Mouse (Mus musculus): ENCODE measurements at regions not wholly inside any gene's neighbourhood (a gene's known extent, or its start where the extent isn't known, plus 50 kb on each side); places are given as distances from the start of the nearest gene placed in this dataset.

DNA sequence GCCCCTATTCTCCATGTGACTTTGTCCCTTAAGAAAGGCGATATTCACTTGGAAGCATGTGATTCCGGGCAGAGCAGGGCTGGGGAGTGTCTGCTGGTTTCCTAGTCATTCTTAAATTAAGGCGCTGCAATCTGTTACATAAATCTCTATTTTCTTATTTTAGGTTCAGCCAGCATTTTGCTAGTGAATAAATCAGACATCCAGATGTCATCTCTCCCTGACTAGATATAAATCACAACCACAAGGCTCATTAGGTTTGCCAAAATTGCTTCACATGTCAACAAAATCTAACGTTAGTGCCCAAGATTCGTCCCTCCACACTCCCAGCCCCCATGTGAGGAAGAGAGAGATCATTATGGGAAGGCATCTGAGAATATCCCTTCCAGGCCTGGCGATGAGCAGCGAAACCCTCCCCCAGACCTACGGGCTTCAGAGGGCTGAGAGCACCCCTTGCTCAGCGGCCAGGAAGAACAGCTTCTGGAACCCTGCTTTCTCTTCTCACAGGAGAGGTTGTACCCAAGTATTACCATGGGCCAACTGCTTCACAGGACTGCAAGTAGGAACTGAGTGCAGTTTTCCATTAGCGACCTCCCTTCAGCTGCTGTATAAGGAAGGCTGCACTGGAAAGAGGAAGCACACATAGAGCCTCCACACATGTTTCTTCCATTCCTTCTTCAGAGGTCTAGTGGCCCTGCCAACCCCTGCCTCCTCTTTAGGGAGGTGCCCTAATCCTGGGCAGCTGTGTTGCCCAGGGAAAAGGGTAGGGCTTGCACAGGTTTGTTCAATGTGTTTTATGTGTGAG is 250.5 kb downstream of the Hivep2 start:
- ATAC-seq (ENCODE audit: low FRiP score) (no peak), DNase-seq (ENCODE audit: low spot score) (no peak)
- no peak for TF ChIP-seq CTCF (IDR thresholded peaks at IDR 0.05)
- Histone ChIP-seq H3K4me1 (ENCODE audit: insufficient read depth, low read length) (no peaks in the 10 kb centered on the region), H3K27me3 (ENCODE audit: insufficient read depth, low read length) (no peaks in the 10 kb centered on the region), H3K4me3 (ENCODE audit: low read depth, low read length) (no peak overlapping the region), H3K9ac (replicated peaks; ENCODE audit: low read length, poor library complexity, severe bottlenecking) (no peak overlapping the region), H3K36me3 (ENCODE audit: insufficient read depth, low read length) (no peaks in the 10 kb centered on the region), H3K27ac (ENCODE audit: low read depth, low read length) (no peak overlapping the region), H3K4me2 (ENCODE audit: low read depth, low read length, poor library complexity, severe bottlenecking) (no peak overlapping the region), H3K9me3 (ENCODE audit: low read length) (no peaks in the 10 kb centered on the region)
- WGBS, result 88% methylated on average over 10 of the region's 10 CpGs

DNA sequence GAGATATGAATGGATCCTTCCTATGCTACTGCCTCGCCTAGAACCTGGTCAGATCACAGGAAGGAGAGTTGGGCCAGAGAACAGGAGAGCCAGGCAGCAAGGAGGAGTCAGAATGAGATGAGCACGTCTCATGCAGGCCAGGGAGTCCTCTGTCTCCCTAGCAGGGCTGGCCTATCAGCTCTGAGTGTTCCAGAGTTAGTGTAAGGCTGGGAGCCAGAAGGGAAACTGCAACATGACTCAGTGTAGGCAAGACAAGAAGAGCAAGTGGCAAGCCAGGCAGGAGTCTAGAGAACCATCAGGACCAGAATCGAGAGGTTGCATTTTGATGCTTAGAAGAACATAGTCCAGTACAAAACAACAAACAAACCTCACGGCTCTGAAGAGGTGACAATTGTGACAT is 249.6 kb downstream of the Hivep2 start:
- Histone ChIP-seq H3K27me3 (ENCODE audit: insufficient read depth, low read length) (no peaks in the 10 kb centered on the region), H3K9ac (replicated peaks; ENCODE audit: low read length, poor library complexity, severe bottlenecking) (no peak overlapping the region), H3K9me3 (ENCODE audit: low read length) (no peaks in the 10 kb centered on the region), H3K4me1 (ENCODE audit: insufficient read depth, low read length) (no peaks in the 10 kb centered on the region), H3K4me2 (ENCODE audit: low read depth, low read length, poor library complexity, severe bottlenecking) (no peak overlapping the region), H3K36me3 (ENCODE audit: insufficient read depth, low read length) (no peaks in the 10 kb centered on the region), H3K27ac (ENCODE audit: low read depth, low read length) (no peak overlapping the region), H3K4me3 (ENCODE audit: low read depth, low read length) (no peak overlapping the region)
- no peak for DNase-seq (ENCODE audit: low spot score)
- 87% methylated on average over 4 of the region's 4 CpGs for WGBS
- TF ChIP-seq CTCF (IDR thresholded peaks at IDR 0.05), result no peak
- no peak for ATAC-seq (ENCODE audit: low FRiP score)

DNA sequence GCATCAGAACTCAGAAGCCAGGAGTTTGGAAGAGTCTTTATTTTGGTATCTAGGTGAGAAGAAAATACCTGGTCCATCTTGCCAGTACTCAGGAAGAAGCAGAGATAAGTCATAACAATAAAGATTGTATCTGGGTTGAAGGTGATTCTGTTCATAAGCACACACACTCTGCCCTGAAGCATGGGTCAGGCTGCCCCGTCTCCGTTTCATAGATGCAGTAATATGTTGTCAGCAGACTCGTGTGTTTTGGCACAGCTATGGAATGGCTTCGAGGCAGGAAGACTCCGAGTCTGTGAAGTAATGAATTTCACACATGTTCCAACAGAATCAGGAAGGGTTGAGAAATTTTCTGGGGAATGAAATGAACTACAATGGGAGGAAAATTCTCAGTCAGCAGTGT is 247.7 kb downstream of the Hivep2 start:
- DNase-seq (ENCODE audit: low spot score) (no peak), ATAC-seq (ENCODE audit: low FRiP score) (no peak)
- no peak overlapping the region for H3K27ac ChIP-seq (ENCODE audit: low read depth, low read length)
- no peak overlapping the region for H3K9ac ChIP-seq (replicated peaks; ENCODE audit: low read length, poor library complexity, severe bottlenecking)
- H3K4me2 ChIP-seq (ENCODE audit: low read depth, low read length, poor library complexity, severe bottlenecking), result no peak overlapping the region
- no peak for TF ChIP-seq CTCF (IDR thresholded peaks at IDR 0.05)
- WGBS, result 84% methylated on average over 5 of the region's 5 CpGs
- H3K9me3 ChIP-seq (ENCODE audit: low read length), result no peaks in the 10 kb centered on the region
- H3K27me3 ChIP-seq (ENCODE audit: insufficient read depth, low read length), result no peaks in the 10 kb centered on the region
- H3K4me1 ChIP-seq (ENCODE audit: insufficient read depth, low read length), result no peaks in the 10 kb centered on the region
- H3K36me3 ChIP-seq (ENCODE audit: insufficient read depth, low read length), result no peaks in the 10 kb centered on the region
- no peak overlapping the region for H3K4me3 ChIP-seq (ENCODE audit: low read depth, low read length)

DNA sequence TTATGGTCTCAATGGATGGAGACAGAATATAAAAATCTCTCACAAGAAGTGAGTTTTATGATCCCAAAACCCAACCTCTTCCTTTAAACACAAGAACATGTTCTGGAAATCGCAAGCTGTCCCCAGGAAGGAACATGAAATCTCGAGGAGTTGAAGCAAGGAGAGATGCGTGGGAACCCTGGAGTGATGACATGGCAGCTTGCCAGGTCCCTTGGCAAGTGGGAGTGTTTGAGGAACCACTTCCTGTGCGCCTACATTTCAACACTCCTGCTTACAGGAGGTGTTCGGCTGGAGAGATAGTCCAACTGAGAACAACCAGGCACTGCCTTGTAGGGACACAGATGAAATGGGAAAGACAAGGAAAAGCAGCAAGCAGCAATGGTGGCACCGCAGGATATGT is 246.1 kb downstream of the Hivep2 start:
- ATAC-seq (ENCODE audit: low FRiP score), result no peak
- no peak overlapping the region for H3K27ac ChIP-seq (ENCODE audit: low read depth, low read length)
- no peaks in the 10 kb centered on the region for H3K9me3 ChIP-seq (ENCODE audit: low read length)
- no peaks in the 10 kb centered on the region for H3K27me3 ChIP-seq (ENCODE audit: insufficient read depth, low read length)
- H3K9ac ChIP-seq (replicated peaks; ENCODE audit: low read length, poor library complexity, severe bottlenecking), result no peak overlapping the region
- H3K4me2 ChIP-seq (ENCODE audit: low read depth, low read length, poor library complexity, severe bottlenecking), result no peak overlapping the region
- no peaks in the 10 kb centered on the region for H3K4me1 ChIP-seq (ENCODE audit: insufficient read depth, low read length)
- DNase-seq (ENCODE audit: low spot score), result no peak
- H3K36me3 ChIP-seq (ENCODE audit: insufficient read depth, low read length), result no peaks in the 10 kb centered on the region
- no peak for TF ChIP-seq CTCF (IDR thresholded peaks at IDR 0.05)
- 77% methylated on average over 6 of the region's 6 CpGs for WGBS
- no peak overlapping the region for H3K4me3 ChIP-seq (ENCODE audit: low read depth, low read length)

DNA sequence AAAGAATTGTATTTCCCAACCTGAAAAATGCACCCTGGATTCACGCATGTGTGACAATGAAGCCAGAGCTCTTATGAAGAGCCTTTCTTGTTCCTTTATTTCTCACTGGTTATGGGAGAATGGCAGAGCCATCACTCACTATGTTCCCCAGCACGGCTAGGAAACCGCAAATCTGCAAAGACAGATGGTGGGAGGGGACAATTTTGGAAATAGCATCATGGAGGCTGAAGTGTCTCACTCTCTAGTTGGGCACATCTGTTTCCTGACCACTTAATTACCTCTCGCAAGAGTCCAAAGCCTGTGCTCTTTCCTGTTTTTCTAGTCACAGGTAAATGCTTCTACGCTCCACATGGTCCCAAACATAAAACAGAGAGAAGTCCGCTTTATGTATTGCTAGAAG is 245.6 kb downstream of the Hivep2 start:
- Histone ChIP-seq H3K9ac (replicated peaks; ENCODE audit: low read length, poor library complexity, severe bottlenecking) (no peak overlapping the region), H3K4me2 (ENCODE audit: low read depth, low read length, poor library complexity, severe bottlenecking) (no peak overlapping the region), H3K27me3 (ENCODE audit: insufficient read depth, low read length) (no peaks in the 10 kb centered on the region), H3K9me3 (ENCODE audit: low read length) (no peaks in the 10 kb centered on the region), H3K4me3 (ENCODE audit: low read depth, low read length) (no peak overlapping the region), H3K36me3 (ENCODE audit: insufficient read depth, low read length) (no peaks in the 10 kb centered on the region), H3K27ac (ENCODE audit: low read depth, low read length) (no peak overlapping the region), H3K4me1 (ENCODE audit: insufficient read depth, low read length) (no peaks in the 10 kb centered on the region)
- DNase-seq (ENCODE audit: low spot score) (no peak), ATAC-seq (ENCODE audit: low FRiP score) (no peak)
- TF ChIP-seq CTCF (IDR thresholded peaks at IDR 0.05), result no peak
- 86% methylated on average over 6 of the region's 6 CpGs for WGBS

DNA sequence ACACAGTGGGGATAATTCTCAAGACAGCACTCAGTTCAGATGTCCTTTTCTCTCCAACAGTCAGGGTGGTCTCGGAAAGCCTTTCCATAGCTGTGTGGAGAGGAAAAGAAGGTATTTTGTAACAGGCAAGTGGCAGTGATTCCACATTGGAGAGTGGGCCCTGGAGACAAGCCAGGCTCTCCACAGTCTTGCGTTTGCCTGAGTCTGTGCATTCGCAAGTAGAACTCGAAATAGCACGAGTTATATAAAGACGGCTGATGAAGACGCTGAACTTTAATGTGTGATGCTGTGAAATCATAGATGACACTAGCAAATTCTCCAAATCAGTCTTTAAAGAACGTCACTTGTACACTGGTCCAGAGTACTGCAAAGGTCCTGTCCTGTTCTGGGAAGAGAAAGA is 244.6 kb downstream of the Hivep2 start:
- TF ChIP-seq CTCF (IDR thresholded peaks at IDR 0.05), result no peak
- Histone ChIP-seq H3K36me3 (ENCODE audit: insufficient read depth, low read length) (no peaks in the 10 kb centered on the region), H3K9ac (replicated peaks; ENCODE audit: low read length, poor library complexity, severe bottlenecking) (no peak overlapping the region), H3K4me1 (ENCODE audit: insufficient read depth, low read length) (no peaks in the 10 kb centered on the region), H3K27ac (ENCODE audit: low read depth, low read length) (no peak overlapping the region), H3K9me3 (ENCODE audit: low read length) (no peaks in the 10 kb centered on the region), H3K4me3 (ENCODE audit: low read depth, low read length) (no peak overlapping the region), H3K27me3 (ENCODE audit: insufficient read depth, low read length) (no peaks in the 10 kb centered on the region), H3K4me2 (ENCODE audit: low read depth, low read length, poor library complexity, severe bottlenecking) (no peak overlapping the region)
- no peak for ATAC-seq (ENCODE audit: low FRiP score)
- DNase-seq (ENCODE audit: low spot score), result no peak
- 94% methylated on average over 8 of the region's 8 CpGs for WGBS

Data from midbrain, postnatal 0 days (tissue).